Mouse (Mus musculus) spleen, embryonic (tissue): ENCODE results near the gene Ppp1r35.

Experiments
- CTCF ChIA-PET: fragments of 350-600 bp; sonication (Branson Sonifier 250); formaldehyde crosslinking; loops from one replicate; lab custom pipeline; 2022; lab: Charles Lee

Gene Ppp1r35

DNA sequence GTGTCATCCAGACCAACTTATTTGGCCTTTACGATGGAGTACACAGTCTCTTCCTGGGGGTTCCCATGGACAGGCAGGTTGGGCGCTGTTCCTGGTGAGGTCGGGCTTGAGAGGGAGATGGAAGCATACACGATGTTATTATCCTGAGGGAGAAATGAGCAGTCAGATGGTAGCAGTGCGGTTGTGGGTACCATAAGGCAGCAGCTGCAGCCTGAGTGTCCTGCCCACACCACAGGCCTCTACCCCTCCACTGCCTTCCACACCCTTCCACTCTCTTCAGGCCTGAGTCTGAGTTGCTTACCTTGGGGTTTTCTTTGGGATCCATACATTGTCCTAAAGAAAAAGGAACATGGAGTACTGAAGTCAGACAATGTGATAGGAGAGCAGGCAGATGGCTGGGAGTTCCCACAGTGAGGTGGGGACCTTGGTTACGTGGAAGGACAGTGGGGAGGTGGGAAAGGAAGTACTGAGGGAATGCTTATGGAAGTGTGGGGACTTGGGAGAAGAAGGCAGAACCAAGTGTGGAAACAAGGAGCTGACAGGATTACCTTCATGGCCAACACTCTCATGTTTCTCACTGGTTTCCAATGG is 44.9 kb downstream of the Ppp1r35 start:
- CTCF ChIA-PET: no interaction called here

DNA sequence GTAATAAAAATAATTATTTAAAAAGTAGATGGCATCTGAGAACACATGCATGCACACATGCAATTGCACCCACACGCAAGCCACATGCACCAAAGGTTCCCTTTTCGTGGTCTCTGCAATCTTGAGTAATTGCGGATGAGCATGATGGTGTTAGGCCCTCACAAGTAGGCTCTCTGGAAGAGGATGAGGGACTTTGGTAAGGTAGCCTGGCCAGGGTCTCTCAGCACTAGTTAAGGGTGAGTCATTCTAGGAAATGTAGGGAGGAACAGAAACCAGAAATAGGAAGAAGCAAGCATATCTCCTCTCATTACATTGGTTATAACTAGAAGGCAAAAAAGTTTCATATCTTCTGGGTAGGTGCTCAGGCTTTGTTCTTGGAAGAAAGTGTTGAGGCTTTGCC is 46.4 kb downstream of the Ppp1r35 start:
- CTCF ChIA-PET: no interaction called here

DNA sequence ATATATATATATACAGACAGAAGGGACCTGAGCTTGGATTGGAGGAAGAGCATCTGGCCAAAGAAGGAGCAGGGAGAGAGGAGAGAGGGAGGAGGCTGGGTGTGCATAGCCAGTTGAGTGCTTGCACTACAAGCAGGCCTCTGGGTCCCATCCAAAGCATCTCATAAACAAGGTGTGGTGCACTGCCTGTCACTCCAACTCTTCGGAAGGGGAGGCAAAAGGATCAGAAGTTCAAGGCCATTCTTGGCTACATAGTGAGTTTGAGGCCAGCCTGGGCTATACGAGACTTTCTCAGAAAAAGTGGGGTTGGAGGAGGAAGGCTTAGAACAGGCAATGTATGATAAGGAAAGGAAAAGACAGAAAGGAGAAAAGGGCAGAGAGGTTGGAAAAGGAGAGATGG is 47.3 kb downstream of the Ppp1r35 start:
- CTCF ChIA-PET: no interaction called here

DNA sequence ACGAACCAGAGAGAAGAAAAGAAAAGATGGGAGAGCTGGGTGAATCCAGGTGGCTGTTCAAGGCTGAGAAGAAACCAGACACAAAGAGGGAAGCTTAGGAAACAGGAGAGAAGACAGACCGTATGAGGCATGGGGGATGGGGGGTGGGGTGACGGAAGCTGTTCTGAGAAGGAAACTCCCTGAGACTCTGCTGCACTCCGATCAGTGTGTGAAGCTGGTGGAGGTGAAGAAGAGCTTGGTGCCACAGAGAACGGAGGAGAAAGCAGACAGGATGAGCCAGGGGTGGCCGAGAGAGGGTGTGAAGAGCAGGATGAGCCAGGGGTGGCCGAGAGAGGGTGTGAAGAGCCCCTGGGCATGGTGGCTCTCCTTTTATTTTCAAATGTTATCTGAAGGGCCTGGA is 47.8 kb downstream of the Ppp1r35 start:
- CTCF ChIA-PET: no interaction called here

DNA sequence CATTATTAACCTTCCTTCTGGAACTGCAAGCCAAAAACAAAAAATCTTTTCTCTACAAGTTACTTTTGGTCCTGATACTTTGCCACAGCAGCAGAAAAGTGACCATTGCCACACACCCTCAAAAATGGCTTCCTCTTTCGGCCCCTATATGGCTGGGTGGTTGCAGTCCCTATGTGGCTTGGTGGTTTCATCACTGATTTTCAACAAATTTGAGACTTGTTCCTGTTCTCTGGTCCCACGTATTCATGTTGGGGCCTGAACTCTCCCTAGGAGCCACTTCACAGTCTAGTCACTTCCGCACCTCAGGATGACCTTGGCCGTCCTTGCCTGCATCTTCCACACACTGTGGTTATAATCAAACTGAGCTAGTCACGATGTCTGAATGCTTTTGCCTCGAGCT is 50.0 kb downstream of the Ppp1r35 start:
- CTCF ChIA-PET: no interaction called here
